In the genomic region with DNA sequence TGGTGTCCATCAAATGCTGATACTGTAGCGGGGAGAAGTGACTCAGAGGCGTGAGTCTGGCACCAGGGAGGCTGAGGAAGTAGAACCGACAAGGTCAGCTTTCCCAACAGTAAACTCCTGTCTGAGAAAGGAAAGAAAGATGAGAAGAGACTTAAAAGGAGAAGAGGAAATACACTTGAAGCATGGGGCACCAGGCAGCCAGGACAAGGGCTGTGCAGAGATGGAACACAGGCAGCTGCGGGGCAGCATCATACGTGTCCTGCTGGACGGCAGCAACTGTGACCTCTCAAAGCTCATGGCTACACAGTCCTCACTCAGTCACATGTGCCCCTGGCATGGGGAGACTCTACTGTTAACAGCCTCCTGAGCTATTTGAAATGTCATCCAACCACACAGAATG, we compare ENCODE assay signal across 13 mouse cellular contexts. TPM values are rescaled to one million over a fixed set of nuclear protein-coding genes. Genes with fewer than 3 reads are reported as not detected.
DNase-seq lines count a peak whose midpoint lies in the region; ATAC-seq and TF ChIP-seq lines count a peak whose summit lies in the region.
"Had no signal": no experiment of that assay in that cellular context is flagged by ENCODE, and none has a peak within 500 bp of the region (broad histone marks: within the 10 kb centered on the region; RNA-seq: fewer than 3 reads in every experiment).

No protein-coding gene starts in this region.

- 0 out of 2 replicates have a peak, but pooled peaks cover 3% of the 10 kb centered on the region for H3K4me1 ChIP-seq in embryonic facial prominence, embryonic 14.5 days (ENCODE audit: control insufficient read depth, insufficient read depth, low read length)
- peaks cover 24% of the 10 kb centered on the region for H3K4me1 ChIP-seq in embryonic facial prominence, embryonic 10.5 days
- peaks cover 17% of the 10 kb centered on the region for H3K4me1 ChIP-seq in lung, embryonic 16.5 days (replicated peaks; ENCODE audit: control insufficient read depth, insufficient read depth, low read length)
- peaks cover 60% of the 10 kb centered on the region for H3K4me1 ChIP-seq in heart, embryonic 13.5 days
- H3K4me1 ChIP-seq in cerebellum, adult 2 months (ENCODE audit: control insufficient read depth, insufficient read depth, low read length) = peaks cover 3% of the 10 kb centered on the region

- TF ChIP-seq POLR2A in myocyte (IDR thresholded peaks at IDR 0.05; ENCODE audit: insufficient read length, low read depth) = peak; percentile 52
- no peak for TF ChIP-seq POLR2A in cerebellum, adult 2 months (IDR thresholded peaks at IDR 0.05; ENCODE audit: borderline replicate concordance, insufficient read depth, low read length)

- TF ChIP-seq CTCF in cerebellum, adult 2 months (IDR thresholded peaks at IDR 0.05; ENCODE audit: borderline replicate concordance, insufficient read depth, low read depth, low read length) = no peak

- H3K27ac ChIP-seq in embryonic facial prominence, embryonic 14.5 days (replicated peaks; ENCODE audit: low read depth, low read length) = no peak overlapping the region; the same call in 1 of the 2 replicates
- no peak overlapping the region for H3K27ac ChIP-seq in embryonic facial prominence, embryonic 10.5 days (replicated peaks)
- H3K27ac ChIP-seq in lung, embryonic 16.5 days (ENCODE audit: low read length) = peak overlapping the region; percentile 85; the same call in 1 of the 2 replicates
- peak overlapping the region; percentile 64 for H3K27ac ChIP-seq in heart, embryonic 13.5 days (replicated peaks)
- H3K27ac ChIP-seq in cerebellum, adult 2 months (ENCODE audit: insufficient read depth, low read length) = no peak overlapping the region
- H3K27ac ChIP-seq: hindbrain, embryonic 14.5 days; kidney, embryonic 15.5 days; liver, embryonic 15.5 days had no signal

- H3K79me2 ChIP-seq in myocyte (ENCODE audit: control insufficient read depth, insufficient read depth) = peaks cover 92% of the 10 kb centered on the region

- H3ac ChIP-seq in myocyte (ENCODE audit: control insufficient read depth, insufficient read length) = no peak overlapping the region

- no peaks in the 10 kb centered on the region for H3K9me3 ChIP-seq in embryonic facial prominence, embryonic 14.5 days (ENCODE audit: control insufficient read depth, low read length)
- H3K9me3 ChIP-seq in embryonic facial prominence, embryonic 10.5 days = no peaks in the 10 kb centered on the region
- no peaks in the 10 kb centered on the region for H3K9me3 ChIP-seq in lung, embryonic 16.5 days (ENCODE audit: control insufficient read depth, low read length)
- H3K9me3 ChIP-seq in heart, embryonic 13.5 days = no peaks in the 10 kb centered on the region
- H3K9me3 ChIP-seq: kidney, embryonic 15.5 days; liver, embryonic 15.5 days had no signal

- H3K9ac ChIP-seq in embryonic facial prominence, embryonic 14.5 days (ENCODE audit: low read depth, low read length) = no peak overlapping the region
- no peak overlapping the region for H3K9ac ChIP-seq in lung, embryonic 16.5 days (ENCODE audit: low read length)
- peak overlapping the region; percentile 4 for H3K9ac ChIP-seq in heart, embryonic 13.5 days
- H3K9ac ChIP-seq: hindbrain, embryonic 14.5 days; kidney, embryonic 15.5 days; liver, embryonic 15.5 days had no signal

- 0 out of 2 replicates have a peak, but pooled peaks have one; percentile 35 for ATAC-seq in embryonic facial prominence, embryonic 14.5 days (ENCODE audit: low read depth)
- no peak for ATAC-seq in lung, embryonic 16.5 days (ENCODE audit: low read depth)
- ATAC-seq in heart, embryonic 13.5 days (ENCODE audit: extremely low read depth, insufficient number of reproducible peaks, low FRiP score, low TSS enrichment) = no peak
- ATAC-seq: Patski had no signal

- H3K36me3 ChIP-seq in embryonic facial prominence, embryonic 14.5 days (ENCODE audit: control insufficient read depth, insufficient read depth, low read length) = no peaks in the 10 kb centered on the region
- H3K36me3 ChIP-seq in embryonic facial prominence, embryonic 10.5 days (replicated peaks) = peaks cover 5% of the 10 kb centered on the region
- no peaks in the 10 kb centered on the region for H3K36me3 ChIP-seq in lung, embryonic 16.5 days (ENCODE audit: control insufficient read depth, insufficient read depth, low read length)
- H3K36me3 ChIP-seq in heart, embryonic 13.5 days = peaks cover 7% of the 10 kb centered on the region; the same call in 1 of the 2 replicates
- peaks cover 7% of the 10 kb centered on the region for H3K36me3 ChIP-seq in myocyte (ENCODE audit: control insufficient read depth, insufficient read depth)

- H3K4me2 ChIP-seq in embryonic facial prominence, embryonic 14.5 days (ENCODE audit: low read depth, low read length) = no peak overlapping the region
- no peak overlapping the region for H3K4me2 ChIP-seq in lung, embryonic 16.5 days (ENCODE audit: low read depth, low read length)
- H3K4me2 ChIP-seq in heart, embryonic 13.5 days = 0 out of 2 replicates have a peak overlapping the region, but pooled peaks have one; percentile 0
- H3K4me2 ChIP-seq in myocyte (ENCODE audit: low read depth) = peak overlapping the region; percentile 72
- H3K4me2 ChIP-seq: hindbrain, embryonic 14.5 days; kidney, embryonic 15.5 days; liver, embryonic 15.5 days had no signal

- intact Hi-C loops in left cerebral cortex, postnatal 14 days (cut with DNase I) = loop anchor here (5.0 kb wide), 1 partner anchor 37 kb away; no protein-coding TSS in a partner anchor

- WGBS in embryonic facial prominence, embryonic 14.5 days = 47% methylated on average over 6 of the region's 6 CpGs
- 78% methylated on average over 6 of the region's 6 CpGs for WGBS in embryonic facial prominence, embryonic 10.5 days
- WGBS in lung, embryonic 16.5 days = 27% methylated on average over 6 of the region's 6 CpGs
- 30% methylated on average over 6 of the region's 6 CpGs for WGBS in heart, embryonic 13.5 days
- 81% methylated on average over 6 of the region's 6 CpGs for WGBS in cerebellum, adult 2 months

- no peaks in the 10 kb centered on the region for H3K27me3 ChIP-seq in embryonic facial prominence, embryonic 14.5 days (replicated peaks; ENCODE audit: control insufficient read depth, insufficient read depth, low read length)
- H3K27me3 ChIP-seq in embryonic facial prominence, embryonic 10.5 days (replicated peaks; ENCODE audit: low read depth, poor library complexity, severe bottlenecking) = no peaks in the 10 kb centered on the region
- no peaks in the 10 kb centered on the region for H3K27me3 ChIP-seq in lung, embryonic 16.5 days (ENCODE audit: control insufficient read depth, insufficient read depth, low read depth, low read length)
- H3K27me3 ChIP-seq in heart, embryonic 13.5 days (replicated peaks) = no peaks in the 10 kb centered on the region
- H3K27me3 ChIP-seq in myocyte (ENCODE audit: control insufficient read depth, insufficient read depth, insufficient read length) = no peaks in the 10 kb centered on the region
- no peaks in the 10 kb centered on the region for H3K27me3 ChIP-seq in cerebellum, adult 2 months (ENCODE audit: control insufficient read depth, insufficient read depth, low read length)
- H3K27me3 ChIP-seq: kidney, embryonic 15.5 days; liver, embryonic 15.5 days; Patski had no signal

- H3K4me3 ChIP-seq in embryonic facial prominence, embryonic 14.5 days (ENCODE audit: low read depth, low read length) = no peak overlapping the region
- no peak overlapping the region for H3K4me3 ChIP-seq in embryonic facial prominence, embryonic 10.5 days
- no peak overlapping the region for H3K4me3 ChIP-seq in lung, embryonic 16.5 days (ENCODE audit: low read length)
- no peak overlapping the region for H3K4me3 ChIP-seq in heart, embryonic 13.5 days
- no peak overlapping the region for H3K4me3 ChIP-seq in myocyte
- no peak overlapping the region for H3K4me3 ChIP-seq in cerebellum, adult 2 months (replicated peaks; ENCODE audit: insufficient read depth, low read depth, low read length)
- H3K4me3 ChIP-seq: kidney, embryonic 15.5 days; liver, embryonic 15.5 days had no signal

- no peak for DNase-seq in embryonic facial prominence, embryonic 14.5 days (ENCODE audit: low spot score)
- no peak for DNase-seq in embryonic facial prominence, embryonic 10.5 days (ENCODE audit: low spot score)
- no peak for DNase-seq in lung, postnatal 25 days (ENCODE audit: low spot score)
- DNase-seq in left cerebral cortex, postnatal 14 days (ENCODE audit: low spot score in 2 of 2) = no peak
- DNase-seq in cerebellum, adult 2 months = no peak
- DNase-seq: spleen, adult 18-20 months had no signal

TF ChIP-seq in myocyte, 11 proteins besides CTCF, POLR2A, EP300 and RAD21:
- TF ChIP-seq MYOD1 (IDR thresholded peaks at IDR 0.05; ENCODE audit: control insufficient read depth in 1 of 3, insufficient read length in 2 of 3, low read depth in 2 of 3) (peak; percentile 46 to 92 (median 82)), MYOG (IDR thresholded peaks at IDR 0.05; ENCODE audit: control insufficient read depth in 1 of 3, insufficient read depth in 1 of 3, insufficient read length in 2 of 3, low read depth in 2 of 3) (peak; percentile 26 to 88 (median 66)), SRF (IDR thresholded peaks at IDR 0.05; ENCODE audit: control insufficient read depth, insufficient read length, low read depth) (no peak), TCF12 (IDR thresholded peaks at IDR 0.05; ENCODE audit: insufficient read depth, poor library complexity, severe bottlenecking) (no peak), USF1 (IDR thresholded peaks at IDR 0.05; ENCODE audit: low read depth) (peak; percentile 51), E2F4 (IDR thresholded peaks at IDR 0.05; ENCODE audit: insufficient read depth) (no peak), REST (IDR thresholded peaks at IDR 0.05; ENCODE audit: insufficient read depth, insufficient read length) (no peak), TCF3 (IDR thresholded peaks at IDR 0.05; ENCODE audit: insufficient read length, low read depth) (peak; percentile 8), POLR2AphosphoS2 (IDR thresholded peaks at IDR 0.05; ENCODE audit: insufficient read length, low read depth) (no peak), CEBPB (IDR thresholded peaks at IDR 0.05; ENCODE audit: insufficient read depth, poor library complexity, severe bottlenecking) (no peak), MAX (IDR thresholded peaks at IDR 0.05; ENCODE audit: low read depth) (no peak)

RNA-seq across cellular contexts. Expression of gene Pacsin2, which starts 54.1 kb away (rescaled TPM):
- polyA plus RNA-seq in embryonic facial prominence, embryonic 14.5 days (2014; fragmentation: Nextera tagmentation; extraction: Ambion mirVana) = 49.3 TPM in 2 replicates
- polyA plus RNA-seq in embryonic facial prominence, embryonic 10.5 days (2016; fragmentation: Nextera tagmentation; extraction: Ambion mirVana) = 60.7 and 61.7 TPM in 2 replicates
- polyA plus RNA-seq in lung, embryonic 16.5 days (2015; fragmentation: Nextera tagmentation; extraction: Ambion mirVana) = 71.4 and 73.6 TPM in 2 replicates
- polyA plus RNA-seq in heart, embryonic 13.5 days (2015; fragmentation: Nextera tagmentation; extraction: Ambion mirVana) = 56.8 and 57.8 TPM in 2 replicates
- 122 TPM for polyA plus RNA-seq in myocyte (2012; fragmentation: generic; extraction: Trizol)
- 10 to 100 TPM; 75.8 to 77.4 TPM for total RNA-seq in left cerebral cortex, postnatal 14 days (2021)
- polyA plus RNA-seq in cerebellum, adult 2 months (2012; rRNA removed) = 84.7 and 94.9 TPM in 2 replicates

Comparison
In these comparisons a context has a peak if more than half of its experiments do, and no peak if none do; other contexts are left out.
1. H3K27ac ChIP-seq: peak in lung, embryonic 16.5 days (single experiment) and heart, embryonic 13.5 days (single experiment); none in embryonic facial prominence, embryonic 14.5 days (single experiment), embryonic facial prominence, embryonic 10.5 days (single experiment) and cerebellum, adult 2 months (single experiment).
2. H3K4me2 ChIP-seq: peak in heart, embryonic 13.5 days (single experiment) and myocyte (single experiment); none in embryonic facial prominence, embryonic 14.5 days (single experiment) and lung, embryonic 16.5 days (single experiment).